8 mouse cellular contexts compared by ENCODE assay signal in the genomic region with DNA sequence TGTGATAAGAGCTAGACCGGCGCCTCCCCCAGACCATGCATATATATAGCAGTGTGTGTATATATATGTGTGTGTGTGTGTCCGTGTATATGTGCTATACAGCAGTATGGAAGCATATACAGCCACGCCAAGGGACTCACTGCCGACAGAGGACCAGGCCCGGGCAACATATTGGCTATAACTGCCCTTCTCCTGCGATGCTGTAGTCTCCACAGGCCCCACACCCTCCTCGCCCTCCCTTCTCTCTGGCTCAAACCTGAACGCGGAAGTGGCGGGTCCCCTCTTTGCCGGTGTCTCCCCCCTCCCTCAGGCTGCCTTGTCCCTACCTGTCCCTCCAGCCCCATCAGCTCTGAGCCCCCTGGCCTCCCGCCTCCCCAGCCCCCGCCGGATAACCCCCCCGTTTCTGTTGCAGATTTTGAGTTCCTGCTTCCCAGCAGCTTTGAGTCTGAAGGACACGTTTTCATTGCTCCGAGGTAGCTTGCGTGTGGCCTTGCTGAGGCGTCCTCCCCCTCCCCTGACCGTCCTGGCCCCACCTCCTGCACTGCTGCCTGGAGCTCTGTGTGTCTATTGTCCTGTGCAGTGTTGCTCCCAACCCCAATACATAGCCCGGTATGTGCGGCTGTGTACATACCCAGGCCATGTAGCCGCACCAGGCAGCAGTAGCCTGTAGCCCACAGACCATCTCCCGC. TPM values are rescaled to one million over a fixed set of nuclear protein-coding genes. Genes with fewer than 3 reads are reported as not detected.
DNase-seq lines count a peak whose midpoint lies in the region; ATAC-seq lines count a peak whose summit lies in the region.

No protein-coding gene starts in this region.

- ATAC-seq in hematopoietic stem cell, adult 5-6 weeks (replicated peaks in 1 of 2; ENCODE audit: insufficient read depth in 1 of 2, low FRiP score in 2 of 2, low TSS enrichment in 1 of 2, low read depth in 1 of 2, poor library complexity in 2 of 2, severe bottlenecking in 2 of 2), result peak; percentile 19 to 51; a peak in 2 of 4 replicates
- ATAC-seq in megakaryocyte, adult 5-6 weeks (ENCODE audit: poor library complexity, severe bottlenecking), result peak; percentile 48

- DNase-seq in adrenal gland, adult 2 months, result peak; percentile 63
- DNase-seq in adrenal gland, postnatal 4 days (ENCODE audit: low spot score in 2 of 2), result no peak
- peak; percentile 53 for DNase-seq in MN1 (ENCODE audit: low spot score)
- peak; percentile 65 for DNase-seq in thymus, postnatal 25 days
- DNase-seq in cerebellum, adult 11 months, result no peak
- DNase-seq in urinary bladder, adult 2 months (ENCODE audit: low spot score), result no peak

RNA-seq across cellular contexts. Expression of a gene that starts 11.9 kb away (rescaled TPM):
- 10 to 100 TPM; 43.2 to 48.1 TPM for total RNA-seq in adrenal gland, adult 2 months (2021)
- 84.2 and 96.5 TPM in 2 replicates for polyA plus RNA-seq in adrenal gland, adult 2 months (2012; rRNA removed)
- total RNA-seq in adrenal gland, postnatal 4 days (2021), result 10 to 100 TPM; 40.8 to 44.6 TPM
- 12.6 and 16.2 TPM in 2 replicates for total RNA-seq in hematopoietic stem cell, adult 5-6 weeks (2017)
- 6.8 and 9.3 TPM in 2 replicates for total RNA-seq in megakaryocyte, adult 5-6 weeks (2015)
- total RNA-seq in megakaryocyte, adult 5-6 weeks (2017), result 14.8 and 15.2 TPM in 2 replicates
- polyA plus RNA-seq in urinary bladder, adult 2 months (2012; rRNA removed), result 33.6 and 34.0 TPM in 2 replicates

RNA-seq across cellular contexts. Expression of a gene that starts 20.1 kb away (rescaled TPM):
- total RNA-seq in adrenal gland, adult 2 months (2021), result 10 to 100 TPM; 14.6 to 22.0 TPM
- polyA plus RNA-seq in adrenal gland, adult 2 months (2012; rRNA removed), result 59.1 and 68.0 TPM in 2 replicates
- total RNA-seq in adrenal gland, postnatal 4 days (2021), result 10 to 100 TPM; 19.2 to 21.7 TPM
- 15.3 and 19.7 TPM in 2 replicates for total RNA-seq in hematopoietic stem cell, adult 5-6 weeks (2017)
- 12.8 and 15.5 TPM in 2 replicates for total RNA-seq in megakaryocyte, adult 5-6 weeks (2015)
- 14.2 and 21.7 TPM in 2 replicates for total RNA-seq in megakaryocyte, adult 5-6 weeks (2017)
- polyA plus RNA-seq in urinary bladder, adult 2 months (2012; rRNA removed), result 15.2 and 19.4 TPM in 2 replicates

RNA-seq across cellular contexts. Expression of a gene that starts 20.2 kb away (rescaled TPM):
- 10 to 100 TPM; 27.9 to 31.5 TPM for total RNA-seq in adrenal gland, adult 2 months (2021)
- polyA plus RNA-seq in adrenal gland, adult 2 months (2012; rRNA removed), result 24.2 and 31.9 TPM in 2 replicates
- total RNA-seq in adrenal gland, postnatal 4 days (2021), result 10 to 100 TPM; 18.8 to 19.6 TPM
- 5.9 and 27.5 TPM in 2 replicates for total RNA-seq in hematopoietic stem cell, adult 5-6 weeks (2017)
- 8.3 and 12.5 TPM in 2 replicates for total RNA-seq in megakaryocyte, adult 5-6 weeks (2015)
- 15.7 and 18.9 TPM in 2 replicates for total RNA-seq in megakaryocyte, adult 5-6 weeks (2017)
- 26.6 and 35.2 TPM in 2 replicates for polyA plus RNA-seq in urinary bladder, adult 2 months (2012; rRNA removed)

RNA-seq across cellular contexts. Expression of a gene that starts 25.2 kb away (rescaled TPM):
- under 1 TPM; 0.45 to 0.52 TPM for total RNA-seq in adrenal gland, adult 2 months (2021)
- polyA plus RNA-seq in adrenal gland, adult 2 months (2012; rRNA removed), result 0.37 and 0.61 TPM in 2 replicates
- 1 to 10 TPM in 1 of 2 experiments, under 1 TPM in 1; 0.71 to 1.6 TPM for total RNA-seq in adrenal gland, postnatal 4 days (2021)
- total RNA-seq in hematopoietic stem cell, adult 5-6 weeks (2017), result not detected in 2 replicates
- total RNA-seq in megakaryocyte, adult 5-6 weeks (2015), result not detected in 2 replicates
- total RNA-seq in megakaryocyte, adult 5-6 weeks (2017), result not detected in 2 replicates
- polyA plus RNA-seq in urinary bladder, adult 2 months (2012; rRNA removed), result 0.56 and 0.78 TPM in 2 replicates

RNA-seq across cellular contexts. Expression of a gene that starts 29.5 kb away (rescaled TPM):
- 10 to 100 TPM; 15.5 to 18.6 TPM for total RNA-seq in adrenal gland, adult 2 months (2021)
- polyA plus RNA-seq in adrenal gland, adult 2 months (2012; rRNA removed), result 15.3 and 16.7 TPM in 2 replicates
- total RNA-seq in adrenal gland, postnatal 4 days (2021), result 10 to 100 TPM; 34.9 to 37.6 TPM
- 36.3 and 47.8 TPM in 2 replicates for total RNA-seq in hematopoietic stem cell, adult 5-6 weeks (2017)
- total RNA-seq in megakaryocyte, adult 5-6 weeks (2015), result 34.3 and 37.7 TPM in 2 replicates
- total RNA-seq in megakaryocyte, adult 5-6 weeks (2017), result 46.7 and 57.3 TPM in 2 replicates
- 41.5 and 58.9 TPM in 2 replicates for polyA plus RNA-seq in urinary bladder, adult 2 months (2012; rRNA removed)

Comparison
In these comparisons a context has a peak if more than half of its experiments do, and no peak if none do; other contexts are left out.
1. DNase-seq: peak in adrenal gland, adult 2 months (single experiment), MN1 (single experiment) and thymus, postnatal 25 days (single experiment); none in adrenal gland, postnatal 4 days (0 of 2), cerebellum, adult 11 months (single experiment) and urinary bladder, adult 2 months (single experiment).